Mouse (Mus musculus) MEL (cell line): Measurements from ENCODE around the gene Sipa1l2.

Experiments used
- BHLHE40 ChIP-seq: IDR thresholded peaks from 2 replicates; pipeline ENCODE4 v1.6.1; 2012; ENCODE audit warnings: low read depth, mild to moderate bottlenecking, inconsistent platforms, low read length, improper control_type of control experiment, borderline replicate concordance
- CHD1 ChIP-seq: IDR thresholded peaks from 2 replicates; pipeline ENCODE4 v1.6.1; 2012; ENCODE audit warnings: low read depth, mild to moderate bottlenecking, inconsistent platforms, low read length, improper control_type of control experiment
- CTCF ChIP-seq, 3 experiments: IDR thresholded peaks in 2 of 3; conservative IDR thresholded peaks in 1 of 3; 2 replicates each; pipeline ENCODE4 v1.5.1; 2011 to 2012; ENCODE audit warnings: low read length in 3 of 3, low read depth in 2 of 3, mild to moderate bottlenecking in 2 of 3, improper control_type of control experiment in 1 of 3, inconsistent platforms in 1 of 3, mixed read lengths in 1 of 3, moderate library complexity in 1 of 3; ENCODE audit not compliant: control insufficient read depth in 1 of 3, insufficient read depth in 1 of 3, poor library complexity in 1 of 3, severe bottlenecking in 1 of 3
- E2F4 ChIP-seq: IDR thresholded peaks from 2 replicates; pipeline ENCODE4 v1.6.1; 2011; ENCODE audit warnings: low read depth, low read length, improper control_type of control experiment, borderline replicate concordance
- ELF1 ChIP-seq: IDR thresholded peaks from 2 replicates; pipeline ENCODE4 v1.6.1; 2014; ENCODE audit warnings: low read depth, mild to moderate bottlenecking, inconsistent platforms, low read length, improper control_type of control experiment, moderate library complexity
- EP300 ChIP-seq, 2 experiments: IDR thresholded peaks; 2 replicates each; pipeline ENCODE4 v1.6.1; 2011; ENCODE audit warnings: improper control_type of control experiment in 2 of 2, low read length in 2 of 2, low read depth in 1 of 2, mild to moderate bottlenecking in 1 of 2
- GATA1 ChIP-seq: IDR thresholded peaks from 2 replicates; pipeline ENCODE4 v1.6.1; 2011; ENCODE audit warnings: low read depth, low read length, improper control_type of control experiment
- MAZ ChIP-seq: IDR thresholded peaks from 2 replicates; pipeline ENCODE4 v1.6.1; 2012; ENCODE audit warnings: low read depth, mild to moderate bottlenecking, inconsistent platforms, low read length, improper control_type of control experiment
- POLR2A ChIP-seq, 2 experiments: IDR thresholded peaks; 2 replicates each; pipeline ENCODE4 v1.6.1; 2011 to 2012; ENCODE audit warnings: low read length in 2 of 2, mild to moderate bottlenecking in 2 of 2, control low read depth in 1 of 2, improper control_type of control experiment in 1 of 2, low read depth in 1 of 2, moderate library complexity in 1 of 2; ENCODE audit not compliant: control insufficient read depth in 1 of 2, insufficient read depth in 1 of 2, poor library complexity in 1 of 2
- UBTF ChIP-seq: IDR thresholded peaks from 2 replicates; pipeline ENCODE4 v1.6.1; 2012; ENCODE audit warnings: low read depth, mild to moderate bottlenecking, inconsistent platforms, low read length, improper control_type of control experiment, moderate library complexity, borderline replicate concordance; ENCODE audit not compliant: insufficient read depth
- ZC3H11A ChIP-seq: IDR thresholded peaks from 2 replicates; pipeline ENCODE4 v1.6.1; 2012; ENCODE audit warnings: low read depth, mild to moderate bottlenecking, inconsistent platforms, low read length, improper control_type of control experiment
- ZNF384 ChIP-seq: IDR thresholded peaks from 2 replicates; pipeline ENCODE4 v1.6.1; 2012; ENCODE audit warnings: low read depth, mild to moderate bottlenecking, inconsistent platforms, low read length, improper control_type of control experiment

DNA sequence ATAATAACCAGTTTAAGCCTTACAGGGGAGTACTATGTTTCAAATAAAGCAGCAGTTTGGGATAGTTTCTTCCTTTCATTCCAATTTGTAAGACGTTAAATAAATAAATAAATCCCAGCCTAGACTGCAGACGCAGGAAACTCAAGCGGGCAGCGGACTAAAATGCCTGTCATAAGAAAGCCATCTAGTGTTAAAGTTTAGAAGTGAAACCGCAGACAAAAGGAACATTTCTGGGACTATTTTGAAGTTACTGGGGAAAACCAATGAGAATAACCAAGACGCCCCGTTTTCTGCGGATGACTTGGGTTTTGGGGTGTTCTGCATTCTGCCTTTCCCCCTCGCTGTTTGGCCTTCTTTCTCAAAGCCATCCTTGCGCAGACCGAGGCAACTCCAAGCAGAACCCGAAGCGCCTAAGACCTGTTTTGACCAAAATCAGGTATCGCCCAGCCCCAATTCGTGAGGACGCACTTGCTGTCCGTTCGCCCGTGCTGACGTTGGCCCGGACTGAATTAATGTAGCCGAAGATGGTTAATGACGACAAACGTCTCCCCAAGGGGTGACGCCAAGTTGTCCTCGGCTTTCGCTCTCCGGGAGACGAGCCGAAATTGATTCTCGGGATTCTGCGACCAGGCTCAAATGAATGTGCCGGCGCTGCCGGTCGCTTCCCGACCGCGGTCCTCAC, 616 bp downstream of the Sipa1l2 start:
- TF ChIP-seq CTCF (IDR thresholded peaks at IDR 0.05 in 2 of 3, conservative IDR thresholded peaks at IDR 0.05 in 1 of 3; ENCODE audit: control insufficient read depth in 1 of 3, insufficient read depth in 1 of 3, low read depth in 2 of 3, low read length in 3 of 3, poor library complexity in 1 of 3, severe bottlenecking in 1 of 3) (no peak), GATA1 (no peak), POLR2A (IDR thresholded peaks at IDR 0.05; ENCODE audit: control insufficient read depth in 1 of 2, insufficient read depth in 1 of 2, low read depth in 1 of 2, low read length in 2 of 2, poor library complexity in 1 of 2) (no peak), E2F4 (no peak), EP300 (IDR thresholded peaks at IDR 0.05; ENCODE audit: low read depth in 1 of 2, low read length in 2 of 2) (no peak), MAZ (no peak), UBTF (no peak), ELF1 (no peak), BHLHE40 (no peak), CHD1 (no peak), ZNF384 (no peak), ZC3H11A (no peak)
